Mouse (Mus musculus) C2C12 (cell line): ENCODE results near the gene Khk. TPM values are rescaled to one million over a fixed set of nuclear protein-coding genes. Genes with fewer than 3 reads are reported as not detected.

Experiments
- H3K27me3 ChIP-seq: one replicate; pipeline ENCODE4 v1.6.1; 2011; ENCODE audit not compliant: control insufficient read depth, insufficient read depth, insufficient read length
- H3K36me3 ChIP-seq: one replicate; pipeline ENCODE4 v1.6.1; 2011; ENCODE audit not compliant: control insufficient read depth, insufficient read depth
- H3K4me3 ChIP-seq: one replicate; pipeline ENCODE4 v1.5.1; 2011; ENCODE audit warnings: mild to moderate bottlenecking, control low read depth; ENCODE audit not compliant: poor library complexity, insufficient read depth, severe bottlenecking
- H3K79me2 ChIP-seq: one replicate; pipeline ENCODE4 v1.6.1; 2011; ENCODE audit not compliant: control insufficient read depth, insufficient read depth
- H3K79me3 ChIP-seq: one replicate; pipeline ENCODE4 v1.6.1; 2011; ENCODE audit warnings: low read depth, control low read depth
- H3ac ChIP-seq: one replicate; pipeline ENCODE3; 2011; ENCODE audit warnings: low read depth; ENCODE audit not compliant: control insufficient read depth, insufficient read length
- CEBPB ChIP-seq: IDR thresholded peaks from one replicate; pipeline ENCODE4 v1.6.1; 2011; ENCODE audit warnings: low read depth, mild to moderate bottlenecking, control low read depth, moderate library complexity
- CTCF ChIP-seq: IDR thresholded peaks from one replicate; pipeline ENCODE4 v1.5.1; 2011; ENCODE audit not compliant: control insufficient read depth, insufficient read depth, insufficient read length
- FOSL1 ChIP-seq: IDR thresholded peaks from one replicate; pipeline ENCODE4 v1.8.0; 2011; ENCODE audit warnings: mild to moderate bottlenecking, low read length; ENCODE audit not compliant: poor library complexity, insufficient read depth, severe bottlenecking
- MAX ChIP-seq: IDR thresholded peaks from one replicate; pipeline ENCODE4 v1.6.1; 2011; ENCODE audit warnings: mild to moderate bottlenecking, control low read depth
- MYOD1 ChIP-seq: IDR thresholded peaks from one replicate; pipeline ENCODE4 v1.6.1; 2011; ENCODE audit warnings: low read depth; ENCODE audit not compliant: control insufficient read depth, insufficient read length
- MYOG ChIP-seq: IDR thresholded peaks from one replicate; pipeline ENCODE4 v1.6.1; 2011; ENCODE audit not compliant: control insufficient read depth, insufficient read length; ENCODE audit errors: extremely low read depth
- USF1 ChIP-seq: IDR thresholded peaks from one replicate; pipeline ENCODE4 v1.6.1; 2011; ENCODE audit warnings: low read depth, mild to moderate bottlenecking, control low read depth, moderate library complexity
- polyA plus RNA-seq: library from polyadenylated mRNA; unstranded; fragments of >200 nt; fragmentation: generic; extraction: Trizol; gene quantifications from one replicate; pipeline ENCODE4 v1.2.1, GENCODE M21; 2012; ENCODE audit warnings: missing spikeins

The Khk gene
- polyA plus RNA-seq, 1 experiment: 16.2 TPM

GRCm38 (mm10) chr5:30919831-30920614 is 1.2 kb upstream of the Khk start:
- no peaks in the 10 kb centered on the region for H3K79me3 ChIP-seq
- H3K4me3 ChIP-seq: no peak overlapping the region
- H3K27me3 ChIP-seq: no peaks in the 10 kb centered on the region
- no peak overlapping the region for H3ac ChIP-seq
- no peak for TF ChIP-seq CEBPB
- no peak for TF ChIP-seq MAX
- TF ChIP-seq FOSL1: no peak
- no peak for TF ChIP-seq USF1
- TF ChIP-seq MYOD1: no peak
- TF ChIP-seq CTCF: no peak
- no peak for TF ChIP-seq MYOG
- H3K36me3 ChIP-seq: no peaks in the 10 kb centered on the region
- H3K79me2 ChIP-seq: peaks cover 1% of the 10 kb centered on the region

DNA sequence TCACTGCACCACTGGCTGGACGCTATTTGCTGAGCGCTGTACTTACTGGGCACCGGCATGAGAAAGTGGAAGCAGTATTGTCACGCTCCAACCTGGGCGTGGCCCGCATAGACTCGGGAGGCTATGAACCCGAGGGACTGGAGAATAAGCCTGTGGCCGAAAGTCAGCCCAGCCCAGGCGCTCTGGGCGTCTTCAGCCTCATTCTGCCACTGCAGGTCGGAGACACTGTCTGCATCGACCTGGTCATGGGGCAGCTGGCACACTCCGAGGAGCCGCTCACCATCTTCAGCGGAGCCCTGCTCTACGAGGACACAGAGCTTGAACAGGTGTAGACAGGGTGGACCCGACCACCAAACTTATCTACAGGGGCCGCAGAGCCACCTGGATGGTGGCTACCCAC is 610 bp upstream of the Khk start:
- H3K4me3 ChIP-seq: no peak overlapping the region
- no peaks in the 10 kb centered on the region for H3K36me3 ChIP-seq
- H3K79me3 ChIP-seq: no peaks in the 10 kb centered on the region
- H3ac ChIP-seq: no peak overlapping the region
- H3K27me3 ChIP-seq: no peaks in the 10 kb centered on the region
- TF ChIP-seq MYOD1 (no peak), USF1 (no peak), MYOG (no peak), FOSL1 (no peak), MAX (no peak), CEBPB (no peak), CTCF (no peak)
- H3K79me2 ChIP-seq: no peaks in the 10 kb centered on the region

DNA sequence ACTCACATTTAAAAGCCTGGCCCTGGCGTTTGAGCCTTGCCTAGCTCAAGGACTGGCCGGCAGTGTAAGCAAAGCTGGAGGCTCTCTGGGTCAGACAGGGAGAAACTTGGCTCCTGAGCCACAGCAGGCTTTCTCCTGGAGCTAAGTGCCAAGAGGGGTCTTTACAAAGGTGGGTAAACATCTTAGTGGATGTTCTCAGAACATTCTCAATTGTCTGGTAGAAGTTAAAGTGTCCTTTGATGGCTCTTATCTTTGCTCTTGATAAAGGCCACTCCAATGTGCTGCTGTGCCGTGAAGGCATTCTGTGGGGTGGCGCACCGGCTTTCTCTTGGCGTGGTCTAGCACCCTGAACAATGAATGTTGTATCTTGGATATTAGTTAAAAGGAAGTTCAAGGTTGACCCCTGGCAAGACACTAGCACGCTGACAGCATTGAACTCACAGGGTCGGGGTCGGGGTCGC is 1.4 kb downstream of the Khk start:
- TF ChIP-seq FOSL1 (no peak), CTCF (no peak), USF1 (no peak), MYOG (no peak), CEBPB (no peak), MYOD1 (no peak), MAX (no peak)
- no peaks in the 10 kb centered on the region for H3K79me2 ChIP-seq
- no peaks in the 10 kb centered on the region for H3K27me3 ChIP-seq
- H3ac ChIP-seq: no peak overlapping the region
- no peak overlapping the region for H3K4me3 ChIP-seq
- H3K79me3 ChIP-seq: no peaks in the 10 kb centered on the region
- no peaks in the 10 kb centered on the region for H3K36me3 ChIP-seq

GRCm38 (mm10) chr5:30923119-30923518 is 1.9 kb downstream of the Khk start:
- no peak overlapping the region for H3ac ChIP-seq
- TF ChIP-seq MYOG: no peak
- no peak for TF ChIP-seq FOSL1
- TF ChIP-seq MAX: no peak
- no peak for TF ChIP-seq MYOD1
- no peak for TF ChIP-seq CTCF
- TF ChIP-seq CEBPB: no peak
- no peak for TF ChIP-seq USF1
- H3K36me3 ChIP-seq: no peaks in the 10 kb centered on the region
- no peak overlapping the region for H3K4me3 ChIP-seq
- no peaks in the 10 kb centered on the region for H3K79me2 ChIP-seq
- no peaks in the 10 kb centered on the region for H3K27me3 ChIP-seq
- no peaks in the 10 kb centered on the region for H3K79me3 ChIP-seq

- Histone ChIP-seq H3K4me3 (no peak overlapping the region), H3K79me3 (no peaks in the 10 kb centered on the region), H3K27me3 (no peaks in the 10 kb centered on the region), H3K79me2 (no peaks in the 10 kb centered on the region), H3K36me3 (no peaks in the 10 kb centered on the region), H3ac (no peak overlapping the region)
- TF ChIP-seq MYOG (no peak), MYOD1 (no peak), FOSL1 (no peak), CTCF (no peak), MAX (no peak), USF1 (no peak), CEBPB (no peak)
These were observed 3.4 kb downstream of the Khk start for GRCm38 (mm10) chr5:30924614-30925013.

DNA sequence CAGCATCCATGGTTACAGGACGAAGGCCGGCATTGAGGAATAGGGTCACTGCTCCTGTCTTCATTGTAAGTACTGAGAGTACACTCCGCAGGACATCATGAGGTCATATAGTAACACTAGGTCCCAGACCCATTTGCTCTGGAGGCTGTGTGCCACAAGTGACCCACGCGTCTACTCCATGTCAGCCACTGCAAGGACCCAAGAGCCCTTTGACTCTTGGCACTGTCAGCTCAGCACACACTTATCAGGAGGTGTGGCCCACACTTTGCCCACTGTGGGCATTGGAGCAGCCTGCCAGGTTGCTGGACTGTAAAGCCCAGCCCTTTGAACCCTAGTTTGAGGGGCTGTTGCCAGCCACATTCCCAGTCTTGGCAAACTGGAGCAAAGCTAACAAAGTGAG is 4.0 kb downstream of the Khk start:
- Histone ChIP-seq H3K79me3 (no peaks in the 10 kb centered on the region), H3K36me3 (no peaks in the 10 kb centered on the region), H3K27me3 (no peaks in the 10 kb centered on the region), H3K79me2 (no peaks in the 10 kb centered on the region), H3ac (no peak overlapping the region), H3K4me3 (no peak overlapping the region)
- TF ChIP-seq USF1 (no peak), FOSL1 (no peak), MAX (no peak), MYOG (no peak), CTCF (no peak), CEBPB (no peak), MYOD1 (no peak)
